Mouse (Mus musculus): ENCODE measurements around the gene Rybp. TPM values are rescaled to one million over a fixed set of nuclear protein-coding genes. Genes with fewer than 3 reads are reported as not detected.

Gene Rybp
- polyA plus RNA-seq, 1 experiment from 2014 or later: 12.2 TPM

GRCm38 (mm10) chr6:100206261-100206660, 81.0 kb downstream of the Rybp start:
- Histone ChIP-seq H3K27me3 (replicated peaks) (peaks cover 14% of the 10 kb centered on the region), H3K4me1 (peaks cover 58% of the 10 kb centered on the region), H3K9ac (no peak overlapping the region), H3K36me3 (no peaks in the 10 kb centered on the region), H3K4me2 (0 out of 2 replicates have a peak overlapping the region, but pooled peaks have one; percentile 63), H3K9me3 (no peaks in the 10 kb centered on the region), H3K27ac (replicated peaks) (peak overlapping the region; percentile 20; the same call in 1 of the 2 replicates), H3K4me3 (no peak overlapping the region)
- 70% methylated on average over 1 of the region's 1 CpGs for WGBS
- no peak for ATAC-seq (ENCODE audit: extremely low read depth, insufficient number of reproducible peaks, low FRiP score, low TSS enrichment)

- peaks cover 53% of the 10 kb centered on the region for H3K4me1 ChIP-seq
- 28% methylated on average over 7 of the region's 7 CpGs for WGBS
- no peak overlapping the region for H3K9ac ChIP-seq
- no peaks in the 10 kb centered on the region for H3K36me3 ChIP-seq
- no peak overlapping the region for H3K27ac ChIP-seq (replicated peaks)
- no peaks in the 10 kb centered on the region for H3K9me3 ChIP-seq
- no peak overlapping the region for H3K4me3 ChIP-seq
- H3K4me2 ChIP-seq: no peak overlapping the region
- no peak for ATAC-seq (ENCODE audit: extremely low read depth, insufficient number of reproducible peaks, low FRiP score, low TSS enrichment)
- peaks cover 14% of the 10 kb centered on the region for H3K27me3 ChIP-seq (replicated peaks)
These were observed 82.8 kb downstream of the Rybp start for GRCm38 (mm10) chr6:100204436-100204835.

DNA sequence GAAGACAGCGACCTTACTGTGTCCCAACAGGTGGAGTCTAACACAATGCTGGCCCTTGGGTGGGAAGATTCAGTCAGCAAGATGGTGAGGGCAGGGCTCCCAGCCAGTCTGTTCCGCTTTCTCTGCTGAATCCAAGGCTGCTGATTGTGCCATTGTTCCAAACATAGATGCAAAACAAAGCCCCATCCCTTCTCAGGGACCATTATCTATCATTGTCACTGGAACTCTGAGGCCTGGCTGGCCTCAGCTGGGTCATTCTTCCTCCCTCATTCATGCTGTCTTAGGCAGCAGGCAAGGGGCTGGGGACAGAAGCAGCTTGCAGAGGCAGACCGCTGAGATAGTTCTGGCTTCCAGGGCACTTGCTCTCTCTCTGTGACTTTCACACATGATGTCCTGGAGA, 83.8 kb downstream of the Rybp start:
- no peak overlapping the region for H3K4me2 ChIP-seq
- no peaks in the 10 kb centered on the region for H3K36me3 ChIP-seq
- H3K27me3 ChIP-seq (replicated peaks): peaks cover 10% of the 10 kb centered on the region
- no peak overlapping the region for H3K9ac ChIP-seq
- H3K4me3 ChIP-seq: no peak overlapping the region
- WGBS: 26% methylated on average over 3 of the region's 3 CpGs
- peak overlapping the region; percentile 60; the same call in 1 of the 2 replicates for H3K27ac ChIP-seq (replicated peaks)
- H3K9me3 ChIP-seq: no peaks in the 10 kb centered on the region
- no peak for ATAC-seq (ENCODE audit: extremely low read depth, insufficient number of reproducible peaks, low FRiP score, low TSS enrichment)
- peaks cover 53% of the 10 kb centered on the region for H3K4me1 ChIP-seq

- no peak for ATAC-seq (ENCODE audit: extremely low read depth, insufficient number of reproducible peaks, low FRiP score, low TSS enrichment)
- Histone ChIP-seq H3K9ac (no peak overlapping the region), H3K9me3 (no peaks in the 10 kb centered on the region), H3K4me3 (no peak overlapping the region), H3K27me3 (replicated peaks) (0 out of 2 replicates have a peak, but pooled peaks cover 3% of the 10 kb centered on the region), H3K36me3 (no peaks in the 10 kb centered on the region), H3K27ac (replicated peaks) (no peak overlapping the region), H3K4me1 (peaks cover 54% of the 10 kb centered on the region), H3K4me2 (no peak overlapping the region)
- 70% methylated on average over 1 of the region's 1 CpGs for WGBS
These were observed 85.2 kb downstream of the Rybp start for GRCm38 (mm10) chr6:100202091-100202490.

DNA sequence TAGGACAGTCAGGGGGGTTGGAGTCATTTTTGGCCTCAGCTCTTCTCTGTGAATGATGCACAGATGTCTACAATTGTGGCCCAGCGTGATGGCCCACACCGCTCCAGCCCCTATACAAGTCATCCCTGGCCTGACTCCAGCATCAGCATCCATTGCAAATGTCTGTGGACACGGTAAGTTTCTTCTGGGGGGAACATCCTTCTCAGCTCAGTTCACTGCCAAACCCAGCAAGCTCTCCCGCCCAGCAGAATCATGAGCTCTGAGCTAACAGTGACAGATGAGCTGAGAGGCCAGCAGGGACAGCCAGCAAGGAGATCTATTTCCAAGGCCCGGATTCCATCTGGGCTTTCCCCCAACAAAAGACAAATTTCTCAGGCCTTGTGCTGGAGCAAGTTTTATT, 90.2 kb downstream of the Rybp start:
- Histone ChIP-seq H3K9ac (peak overlapping the region; percentile 44), H3K4me2 (no peak overlapping the region), H3K4me3 (no peak overlapping the region), H3K4me1 (peaks cover 64% of the 10 kb centered on the region), H3K27ac (replicated peaks) (0 out of 2 replicates have a peak overlapping the region, but pooled peaks have one; percentile 12), H3K9me3 (no peaks in the 10 kb centered on the region), H3K36me3 (no peaks in the 10 kb centered on the region), H3K27me3 (replicated peaks) (no peaks in the 10 kb centered on the region)
- 61% methylated on average over 5 of the region's 5 CpGs for WGBS
- ATAC-seq (ENCODE audit: extremely low read depth, insufficient number of reproducible peaks, low FRiP score, low TSS enrichment): no peak

DNA sequence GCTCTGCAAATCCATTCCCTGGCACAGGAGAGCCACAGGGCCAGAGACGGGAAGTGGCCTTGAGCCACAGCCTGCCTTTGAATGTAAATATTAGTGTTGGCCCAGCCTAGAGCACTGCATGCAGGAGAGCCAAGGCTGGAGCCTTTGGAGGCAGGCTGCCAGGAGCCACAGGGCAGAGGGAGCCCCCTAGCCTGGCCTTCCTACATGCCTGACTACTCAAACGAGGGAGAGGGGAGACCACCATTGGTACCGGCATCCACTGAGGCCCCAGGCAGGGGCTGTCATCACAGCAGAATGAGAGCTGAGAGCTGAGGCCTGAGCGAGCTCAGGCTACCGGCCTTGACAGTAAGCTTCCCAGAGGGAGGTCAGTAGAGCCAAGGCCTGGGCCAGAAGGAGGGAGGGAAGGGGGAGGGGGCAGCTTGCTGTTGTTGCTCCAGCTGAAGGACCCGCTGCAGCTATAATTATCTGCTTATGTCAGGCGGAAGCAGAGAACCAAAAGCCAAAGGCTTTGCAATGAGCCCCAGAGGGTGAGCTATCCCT, 91.3 kb downstream of the Rybp start:
- ATAC-seq (ENCODE audit: extremely low read depth, insufficient number of reproducible peaks, low FRiP score, low TSS enrichment): peak; percentile 64
- peak overlapping the region; percentile 8; the same call in 1 of the 2 replicates for H3K4me2 ChIP-seq
- 6% methylated on average over 7 of the region's 7 CpGs for WGBS

DNA sequence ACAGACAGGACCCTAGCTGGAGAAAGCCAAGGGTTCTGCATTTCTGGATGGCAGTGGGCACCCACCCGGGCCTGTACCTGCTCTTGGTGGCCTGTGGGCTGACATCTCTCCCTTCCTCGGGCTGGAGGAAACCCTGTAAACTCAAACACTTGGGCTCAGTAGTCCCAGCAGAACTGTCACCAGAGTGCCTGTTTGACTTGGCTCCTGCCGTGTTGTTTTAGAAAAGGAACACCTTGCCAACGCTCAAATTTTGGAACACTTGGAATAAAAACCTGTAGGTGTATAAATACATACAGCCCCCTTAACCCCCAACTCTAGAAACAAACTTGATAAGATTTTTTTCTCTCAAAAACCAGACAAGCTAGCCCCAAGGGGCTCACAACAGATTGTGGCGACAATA, 92.2 kb downstream of the Rybp start:
- Histone ChIP-seq H3K4me2 (no peak overlapping the region), H3K36me3 (no peaks in the 10 kb centered on the region), H3K4me3 (no peak overlapping the region), H3K27me3 (replicated peaks) (peaks cover 14% of the 10 kb centered on the region; the same call in 1 of the 2 replicates), H3K9me3 (no peaks in the 10 kb centered on the region), H3K9ac (peak overlapping the region; percentile 53), H3K27ac (replicated peaks) (peak overlapping the region; percentile 90), H3K4me1 (peaks cover 59% of the 10 kb centered on the region)
- no peak for ATAC-seq (ENCODE audit: extremely low read depth, insufficient number of reproducible peaks, low FRiP score, low TSS enrichment)
- 49% methylated on average over 5 of the region's 5 CpGs for WGBS

More for the DNA sequence above, 91.3 kb downstream of the Rybp start:
- Histone ChIP-seq H3K27me3 (replicated peaks) (peaks cover 6% of the 10 kb centered on the region; the same call in 1 of the 2 replicates), H3K9me3 (no peaks in the 10 kb centered on the region), H3K36me3 (no peaks in the 10 kb centered on the region), H3K9ac (peak overlapping the region; percentile 55), H3K4me3 (no peak overlapping the region), H3K4me1 (peaks cover 59% of the 10 kb centered on the region), H3K27ac (replicated peaks) (peak overlapping the region; percentile 90)

DNA sequence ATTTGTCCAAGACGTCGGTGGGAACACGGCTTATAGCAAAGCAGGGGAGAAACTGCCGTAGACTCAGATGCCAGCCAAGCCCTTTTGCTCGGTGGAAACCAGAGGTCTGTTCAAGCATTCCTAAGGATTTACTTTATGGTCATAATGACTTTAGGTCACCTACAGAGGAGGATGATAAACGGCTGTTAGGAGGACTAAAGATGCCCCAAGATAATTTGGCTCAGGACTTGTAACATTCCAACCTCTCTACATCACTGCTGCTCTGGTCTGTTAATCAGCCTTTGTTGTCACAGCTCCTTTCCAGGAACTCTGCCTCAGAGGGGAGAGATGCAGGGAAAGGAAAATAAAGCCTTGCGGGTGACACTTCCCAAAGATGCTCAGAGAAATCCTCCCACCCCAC, 93.5 kb downstream of the Rybp start:
- Histone ChIP-seq H3K4me3 (no peak overlapping the region), H3K27me3 (replicated peaks) (peaks cover 19% of the 10 kb centered on the region; the same call in 1 of the 2 replicates), H3K36me3 (no peaks in the 10 kb centered on the region), H3K4me2 (no peak overlapping the region), H3K9me3 (no peaks in the 10 kb centered on the region), H3K4me1 (peaks cover 68% of the 10 kb centered on the region), H3K27ac (replicated peaks) (no peak overlapping the region), H3K9ac (no peak overlapping the region)
- ATAC-seq (ENCODE audit: extremely low read depth, insufficient number of reproducible peaks, low FRiP score, low TSS enrichment): no peak
- 46% methylated on average over 7 of the region's 7 CpGs for WGBS

DNA sequence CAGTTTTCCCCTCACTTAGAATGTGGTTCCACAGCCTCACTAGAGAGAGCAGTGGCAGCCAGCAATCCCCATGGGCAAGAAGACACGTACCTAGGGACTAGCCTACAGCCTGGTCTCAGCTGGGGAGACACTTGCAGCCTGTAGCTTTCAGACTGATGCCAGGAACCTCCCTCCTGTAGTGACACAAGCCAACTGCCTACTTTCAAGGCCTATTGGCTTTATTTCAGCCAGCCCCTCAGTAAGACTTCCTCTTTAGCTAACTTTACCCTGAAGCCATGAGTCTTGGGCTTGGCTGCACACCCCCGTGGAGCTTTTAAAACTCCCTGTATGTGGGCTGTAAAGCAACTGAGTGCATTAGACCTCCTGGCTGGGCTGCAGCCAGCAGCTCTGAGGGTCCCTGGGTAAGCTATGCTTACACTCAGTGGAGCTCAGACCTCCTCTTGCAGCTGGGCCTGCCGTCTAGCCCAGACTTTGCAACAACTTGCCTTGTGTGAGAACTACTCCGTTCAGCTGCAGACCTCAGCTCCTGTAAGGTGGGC, 94.5 kb downstream of the Rybp start:
- no peak overlapping the region for H3K9ac ChIP-seq
- whole genome bisulfite sequencing: 62% methylated on average over 4 of the region's 4 CpGs
- H3K4me2 ChIP-seq: no peak overlapping the region
- peaks cover 75% of the 10 kb centered on the region for H3K4me1 ChIP-seq
- H3K36me3 ChIP-seq: no peaks in the 10 kb centered on the region
- peaks cover 19% of the 10 kb centered on the region; the same call in 1 of the 2 replicates for H3K27me3 ChIP-seq (replicated peaks)
- ATAC-seq (ENCODE audit: extremely low read depth, insufficient number of reproducible peaks, low FRiP score, low TSS enrichment): no peak
- H3K4me3 ChIP-seq: no peak overlapping the region
- H3K9me3 ChIP-seq: no peaks in the 10 kb centered on the region
- H3K27ac ChIP-seq (replicated peaks): peak overlapping the region; percentile 29

DNA sequence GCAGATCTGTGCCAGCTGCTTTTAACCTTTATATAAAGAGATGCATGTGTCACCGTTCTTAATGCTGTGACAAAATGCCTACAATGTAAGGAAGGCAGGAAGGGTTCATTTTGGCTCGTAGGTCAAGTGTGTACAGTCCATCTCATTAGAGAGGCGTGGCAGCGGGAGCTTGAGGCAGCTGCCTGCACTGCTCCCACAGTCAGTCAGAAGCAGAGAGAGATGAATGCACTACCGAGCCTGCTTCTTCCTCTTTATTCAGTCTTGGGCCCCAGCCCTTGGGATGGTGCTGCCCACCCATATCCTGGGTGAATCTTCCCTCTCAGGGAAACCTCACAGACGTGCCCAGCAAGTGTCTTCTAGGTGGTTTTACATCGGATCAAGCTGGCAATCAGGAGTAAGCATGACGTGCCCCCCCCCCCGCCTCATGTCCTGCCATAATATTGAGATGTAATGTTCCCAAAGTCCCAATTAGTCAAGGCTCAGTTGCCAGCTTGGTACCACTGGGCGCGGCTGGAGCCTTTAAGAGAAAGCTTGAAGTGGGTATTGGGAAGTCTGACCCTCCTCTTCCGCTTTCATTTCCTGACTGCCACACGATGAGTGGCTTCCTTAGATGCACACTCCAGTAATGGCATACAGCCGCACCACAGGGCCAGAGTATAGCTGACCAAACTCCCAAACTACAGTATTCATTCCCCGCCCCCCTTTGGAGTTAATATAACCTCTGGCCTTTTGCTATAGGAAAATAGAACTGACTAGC, 96.3 kb downstream of the Rybp start:
- peaks cover 22% of the 10 kb centered on the region; the same call in 1 of the 2 replicates for H3K27me3 ChIP-seq (replicated peaks)
- H3K36me3 ChIP-seq: no peaks in the 10 kb centered on the region
- no peaks in the 10 kb centered on the region for H3K9me3 ChIP-seq
- H3K27ac ChIP-seq (replicated peaks): no peak overlapping the region
- H3K4me1 ChIP-seq: peaks cover 73% of the 10 kb centered on the region
- ATAC-seq (ENCODE audit: extremely low read depth, insufficient number of reproducible peaks, low FRiP score, low TSS enrichment): no peak
- no peak overlapping the region for H3K9ac ChIP-seq
- no peak overlapping the region for H3K4me2 ChIP-seq
- H3K4me3 ChIP-seq: no peak overlapping the region
- WGBS: 82% methylated on average over 15 of the region's 15 CpGs

GRCm38 (mm10) chr6:100190310-100190709, 97.0 kb downstream of the Rybp start:
- no peak for ATAC-seq (ENCODE audit: extremely low read depth, insufficient number of reproducible peaks, low FRiP score, low TSS enrichment)
- H3K4me2 ChIP-seq: no peak overlapping the region
- peaks cover 22% of the 10 kb centered on the region; the same call in 1 of the 2 replicates for H3K27me3 ChIP-seq (replicated peaks)
- no peaks in the 10 kb centered on the region for H3K9me3 ChIP-seq
- H3K9ac ChIP-seq: no peak overlapping the region
- peaks cover 72% of the 10 kb centered on the region for H3K4me1 ChIP-seq
- no peak overlapping the region for H3K27ac ChIP-seq (replicated peaks)
- 83% methylated on average over 10 of the region's 10 CpGs for WGBS
- H3K36me3 ChIP-seq: no peaks in the 10 kb centered on the region
- no peak overlapping the region for H3K4me3 ChIP-seq

Data from heart, embryonic 13.5 days (tissue).